Mouse (Mus musculus) frontal cortex, postnatal 36 days (tissue): Measurements from ENCODE around the gene Cd200.
"Not testable (repeated sequence)": the region's sequence is repeated elsewhere in the genome, so short reads cannot be mapped to it uniquely, and the experiment has no call there.

Source experiments
- DNase-seq, 2 experiments: peaks; one replicate each; pipeline ENCODE4 v3.0.0; 2022; ENCODE audit warnings: low spot score in 2 of 2

Cd200 gene

DNA sequence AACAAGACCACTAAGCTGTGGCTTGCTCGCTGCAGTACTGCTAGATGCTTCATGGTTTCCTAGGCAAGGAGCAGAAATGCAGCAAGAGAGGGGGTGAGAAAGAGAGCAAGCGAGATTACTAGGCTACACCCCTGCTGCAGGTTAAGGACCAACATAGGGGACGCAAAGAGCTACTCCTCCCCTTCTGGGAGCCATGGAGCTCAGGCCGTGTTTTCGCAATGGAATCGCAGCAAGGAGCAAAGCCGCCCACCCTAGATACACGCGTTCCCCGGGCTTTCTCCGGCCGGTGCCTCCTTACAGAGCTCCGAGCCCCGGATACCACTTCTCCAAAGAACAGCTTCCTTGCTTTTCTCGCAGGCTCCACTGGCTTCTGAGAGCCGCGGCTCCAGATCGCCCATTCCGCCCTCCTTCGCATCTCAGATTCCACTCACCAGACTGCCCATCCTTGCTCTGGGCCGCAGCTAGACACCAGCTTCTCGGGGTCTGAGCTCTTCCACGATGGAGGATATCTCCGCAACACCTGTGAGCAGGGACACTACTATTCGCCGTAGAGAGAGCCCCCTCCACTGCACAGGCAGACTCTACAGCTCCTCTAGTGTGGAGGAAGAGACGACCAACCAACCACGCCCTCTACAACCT is at the start of gene Cd200:
Gene Cd200 (minus strand): TSS at position 629 of the 639 bp plus-strand sequence.
- DNase-seq: peak; percentile 67 to 70

- DNase-seq: no peak
Observed at GRCm38 (mm10) chr16:45454762-45455161, 45.9 kb upstream of the Cd200 start.

DNA sequence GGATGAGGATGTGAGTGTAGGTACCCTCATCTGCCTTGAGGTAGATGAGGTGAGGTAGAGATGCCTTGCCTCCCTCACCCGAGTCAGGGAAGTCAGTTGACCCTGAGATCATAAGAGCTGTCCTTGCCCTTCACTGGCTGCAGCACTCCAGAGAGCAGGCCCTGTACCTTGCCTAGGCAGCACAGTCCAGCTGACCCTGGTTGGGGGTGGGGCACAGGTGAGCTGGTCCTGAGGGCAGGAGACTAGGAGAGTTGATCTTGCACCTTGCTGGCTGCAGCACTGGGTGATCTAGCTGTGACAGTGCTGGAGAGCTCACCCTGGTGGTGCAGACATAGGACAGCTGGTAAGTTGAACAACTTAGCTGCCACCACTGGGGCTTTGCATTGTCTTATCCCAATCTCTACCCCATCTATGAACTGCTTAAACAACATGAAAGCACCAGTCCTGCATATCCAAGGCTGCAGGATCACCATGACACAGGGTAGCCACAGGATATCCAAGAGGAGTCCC is 28.4 kb upstream of the Cd200 start:
- no peak for DNase-seq

- DNase-seq: no peak
Observed at GRCm38 (mm10) chr16:45435591-45435990, 26.7 kb upstream of the Cd200 start.

DNA sequence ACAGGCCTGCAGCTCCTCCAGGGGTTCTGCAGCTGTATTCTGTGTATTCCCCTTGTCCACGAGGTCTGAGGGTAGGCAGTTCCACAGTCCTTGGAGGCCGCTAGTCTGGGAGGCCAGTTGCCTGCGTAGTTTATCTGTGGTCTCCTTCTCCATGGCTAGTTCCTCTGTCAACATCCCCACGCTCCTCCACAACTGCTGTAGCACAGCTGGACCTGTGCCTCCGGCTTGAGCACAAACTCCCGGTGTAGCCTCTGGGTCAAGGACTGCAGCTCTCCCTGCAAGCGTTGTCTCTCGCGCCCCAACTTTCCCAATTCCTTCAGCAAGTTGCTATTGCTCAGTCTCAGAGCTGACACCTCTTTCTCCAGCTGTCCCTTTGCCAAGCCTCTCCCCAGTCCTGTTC is 18.8 kb upstream of the Cd200 start:
- no peak for DNase-seq

DNA sequence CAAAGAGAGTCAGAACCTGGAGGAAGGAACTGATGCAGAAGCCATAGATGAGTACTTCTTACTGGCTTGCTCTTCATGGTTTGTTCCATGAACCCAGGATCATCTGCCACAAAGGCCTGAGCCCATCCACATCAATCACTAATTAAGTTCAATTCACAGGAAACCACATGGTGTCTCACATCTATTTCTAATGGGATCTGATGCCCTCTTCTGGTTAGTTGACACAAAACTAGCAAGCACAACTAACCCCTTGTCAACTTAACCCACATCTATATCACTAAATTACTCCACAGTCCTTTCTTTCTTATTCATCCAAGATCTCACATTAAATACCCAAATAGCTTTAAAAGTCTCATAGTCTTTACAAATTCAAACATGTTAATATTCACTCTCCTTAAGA is 4.6 kb upstream of the Cd200 start:
- no peak for DNase-seq

GRCm38 (mm10) chr16:45409064-45409446 is 202 bp upstream of the Cd200 start:
- not testable (repeated sequence) for DNase-seq

DNA sequence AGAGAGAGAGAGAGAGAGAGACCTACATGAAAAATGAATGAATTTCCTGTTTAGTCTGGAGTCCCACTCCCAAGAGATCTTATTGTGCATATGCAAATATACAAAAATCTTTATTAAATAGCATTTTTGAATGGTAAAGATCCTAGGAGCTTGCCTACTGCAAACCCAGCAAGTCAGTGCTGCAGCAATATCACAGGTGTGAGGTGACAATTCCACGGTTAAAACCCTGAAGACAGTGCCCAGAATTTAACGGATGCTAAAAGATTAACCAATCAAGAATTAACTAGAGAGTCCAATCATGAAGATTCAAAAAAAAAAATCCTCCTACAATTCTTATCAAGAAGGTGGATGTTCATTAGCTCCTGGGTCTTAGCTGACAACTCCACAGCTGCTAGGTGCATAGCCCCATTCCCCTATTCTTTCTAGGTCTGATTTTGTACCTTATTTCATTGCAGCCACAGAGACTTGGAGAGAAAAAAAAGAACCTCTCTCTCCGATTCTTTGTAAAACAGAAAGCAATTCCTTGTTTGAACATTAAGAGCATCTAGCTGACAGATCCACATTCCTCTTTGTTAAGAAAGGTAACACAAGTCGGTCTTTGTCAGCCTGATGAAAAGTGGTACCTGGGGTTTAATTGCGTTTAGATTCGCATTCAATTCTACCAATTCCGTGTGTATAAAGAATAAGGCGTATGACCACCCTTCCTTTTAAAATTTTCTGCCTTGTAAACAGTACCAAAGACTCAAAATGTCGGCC is 1.0 kb downstream of the Cd200 start:
- no peak for DNase-seq

GRCm38 (mm10) chr16:45407091-45407490 is 1.8 kb downstream of the Cd200 start:
- peak in 1 of 2 experiments; percentile 11 for DNase-seq

DNA sequence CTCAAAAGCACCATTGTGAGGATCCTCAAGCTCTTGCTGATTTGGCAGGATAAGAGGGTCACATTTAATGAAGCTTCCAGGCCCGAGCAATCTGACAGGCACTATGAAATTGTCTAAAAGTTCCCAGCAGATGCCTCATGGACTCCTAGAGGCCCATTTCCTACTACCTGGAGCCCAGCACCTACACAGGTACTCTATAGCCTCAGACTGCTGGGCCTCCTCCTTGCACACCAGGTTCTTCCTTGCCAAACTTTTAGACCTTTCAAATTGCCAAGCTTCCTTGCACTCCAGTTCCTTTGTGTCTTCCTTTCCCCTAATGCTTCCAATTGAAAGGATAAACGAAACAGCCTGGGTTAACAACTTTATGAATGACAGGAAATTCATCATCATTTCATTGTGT is 5.9 kb downstream of the Cd200 start:
- DNase-seq: no peak

DNA sequence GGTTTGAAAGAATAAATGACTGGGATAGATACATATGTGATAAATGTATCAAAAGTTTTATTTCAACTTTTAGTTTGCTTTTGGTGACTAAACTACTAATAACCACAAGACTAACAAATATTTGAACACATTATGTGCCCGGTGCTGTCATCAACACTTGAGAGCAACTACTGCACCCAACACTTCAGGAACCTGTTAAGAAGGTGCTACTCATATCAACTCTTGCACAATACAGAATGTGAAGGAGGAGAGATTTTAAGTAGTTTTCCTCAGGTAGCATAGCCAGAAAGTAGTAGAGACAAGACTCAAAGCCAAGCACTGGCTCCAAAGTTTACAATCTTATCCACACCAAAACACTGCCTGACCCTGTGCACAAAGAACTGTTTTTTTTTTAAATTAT is 6.8 kb downstream of the Cd200 start:
- no peak for DNase-seq

DNA sequence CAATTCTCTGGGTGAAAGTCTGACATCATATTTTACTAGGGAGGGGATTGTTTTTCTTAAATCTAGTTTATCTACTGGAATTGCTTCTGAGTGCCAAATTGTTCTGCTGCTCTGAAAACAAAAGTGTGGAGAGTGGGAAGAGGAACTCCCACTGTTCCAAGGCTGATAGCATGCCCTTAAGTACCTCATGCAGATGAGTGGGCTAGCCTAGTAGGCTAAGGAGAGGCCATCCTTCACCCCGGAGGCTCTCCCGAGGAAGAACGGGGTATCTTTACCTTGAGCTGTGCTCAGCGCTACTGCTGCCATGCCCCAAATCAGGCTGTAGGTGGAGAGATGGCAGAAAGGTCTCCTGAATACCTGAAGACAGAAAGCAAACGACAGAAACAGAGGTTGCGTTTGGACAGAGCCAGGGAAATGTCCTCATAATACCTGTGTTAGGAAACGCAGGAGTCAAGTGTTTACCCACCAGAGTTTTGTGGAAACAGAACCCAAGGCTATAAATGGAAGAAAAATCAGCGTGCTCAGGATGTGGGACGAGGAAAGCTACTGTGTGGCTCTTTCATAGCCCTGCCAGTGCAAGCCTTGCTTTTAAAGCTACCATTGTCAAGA is 8.8 kb downstream of the Cd200 start:
- no peak for DNase-seq

GRCm38 (mm10) chr16:45399411-45399810 is 9.4 kb downstream of the Cd200 start:
- no peak for DNase-seq

DNA sequence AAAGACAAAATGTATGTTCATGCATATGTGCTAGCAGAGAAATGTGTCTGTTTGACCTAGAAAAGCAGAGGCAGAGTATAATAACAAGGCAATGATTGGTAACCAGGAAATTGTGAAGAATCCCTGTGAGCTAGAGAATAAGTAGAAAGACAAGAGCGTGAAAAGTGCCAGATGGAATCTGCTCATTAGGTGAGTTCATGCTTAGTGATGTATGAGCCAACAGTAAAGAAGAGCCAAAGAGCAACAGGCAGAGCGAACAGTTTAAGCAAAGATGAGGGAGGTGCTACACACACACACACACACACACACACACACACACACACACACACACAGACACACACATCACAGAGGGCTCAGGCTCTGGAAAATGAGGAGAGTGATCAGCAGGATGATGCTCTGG is 11.4 kb downstream of the Cd200 start:
- no peak for DNase-seq

DNA sequence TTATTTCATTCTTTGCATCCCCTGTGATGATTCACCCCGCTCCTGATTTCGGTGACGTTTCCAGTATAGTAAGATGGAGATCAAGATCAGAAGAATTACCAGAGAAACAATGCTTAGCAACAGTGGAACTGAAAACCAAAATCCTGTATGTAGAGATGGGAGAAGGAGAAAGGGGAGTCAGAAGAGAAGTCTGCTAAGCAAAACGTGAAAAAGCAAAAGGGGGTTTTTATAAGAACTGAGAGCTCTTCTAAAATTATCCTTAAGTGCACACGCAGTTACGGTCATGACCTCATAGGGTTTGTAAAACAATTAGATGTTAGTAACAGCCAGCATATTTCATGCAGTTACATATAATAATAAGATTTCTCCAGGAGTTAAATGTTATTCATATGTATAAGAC is 16.6 kb downstream of the Cd200 start:
- no peak for DNase-seq

- DNase-seq: no peak
Observed at GRCm38 (mm10) chr16:45391680-45392079, 17.2 kb downstream of the Cd200 start.

GRCm38 (mm10) chr16:45390286-45390956 is 18.4 kb downstream of the Cd200 start:
- DNase-seq: no peak

DNA sequence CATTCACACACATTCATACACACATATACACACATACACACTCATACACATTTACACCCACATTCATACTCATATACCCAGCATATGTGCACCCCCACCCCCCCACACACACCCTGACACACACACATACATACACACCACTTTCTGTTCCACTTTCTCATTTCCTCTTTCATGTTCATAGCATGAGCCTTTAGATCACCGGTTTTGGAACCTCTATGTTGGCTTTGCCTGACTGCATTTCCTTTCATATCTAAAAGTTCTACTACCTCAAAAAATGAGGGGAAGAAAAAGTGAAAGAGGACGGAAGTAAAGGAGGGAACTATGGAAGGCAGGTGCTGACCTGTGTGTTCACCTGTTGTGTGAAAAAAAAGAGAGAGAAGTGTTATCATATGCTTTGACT is 19.0 kb downstream of the Cd200 start:
- no peak for DNase-seq

GRCm38 (mm10) chr16:45389041-45389440 is 19.8 kb downstream of the Cd200 start:
- no peak for DNase-seq

DNA sequence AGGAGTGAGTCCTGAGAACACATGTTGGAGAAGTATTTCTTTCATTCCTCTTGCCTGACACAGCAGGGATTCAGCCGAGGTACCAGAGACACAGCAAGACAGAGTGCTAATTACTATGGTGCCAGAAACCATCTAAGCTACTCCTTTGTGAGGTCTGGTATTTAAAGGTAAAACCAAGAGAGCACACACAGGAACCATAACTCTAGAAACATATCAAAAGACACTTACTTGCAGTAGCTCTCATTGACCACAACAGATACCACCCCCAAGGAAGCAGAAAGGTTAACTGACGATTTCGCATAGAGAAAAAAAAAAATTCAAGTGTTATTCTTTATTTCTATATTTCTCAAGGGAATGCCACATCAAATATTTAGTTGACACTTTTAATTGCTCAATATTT is 27.0 kb downstream of the Cd200 start:
- DNase-seq: no peak

- DNase-seq: no peak
Observed at GRCm38 (mm10) chr16:45378959-45379358, 29.9 kb downstream of the Cd200 start.
